Mouse (Mus musculus) megakaryocyte, embryonic 14.5 days (primary cell): ENCODE results near the gene Dscam.

Experiments used
- FLI1 ChIP-seq: IDR thresholded peaks from 2 replicates; pipeline ENCODE4 v1.6.1; 2012; ENCODE audit warnings: low read length, inconsistent platforms, mixed read lengths
- GATA1 ChIP-seq: IDR thresholded peaks from 3 replicates; pipeline ENCODE4 v1.6.1; 2012; ENCODE audit warnings: mixed read lengths, low read length, inconsistent platforms, borderline replicate concordance

- no peak for TF ChIP-seq GATA1
- TF ChIP-seq FLI1, result no peak
Measured at GRCm38 (mm10) chr16:96928011-96928410, 242.5 kb downstream of the Dscam start.
